Mouse (Mus musculus) left cerebral cortex, postnatal 25 days (tissue): Measurements from ENCODE around the gene Dazap2. TPM values are rescaled to one million over a fixed set of nuclear protein-coding genes. Genes with fewer than 3 reads are reported as not detected.

Experiments
- DNase-seq, 2 experiments: peaks; one replicate each; pipeline ENCODE4 v3.0.0; 2022; ENCODE audit warnings: low spot score in 2 of 2, mixed read lengths in 1 of 2
- intact Hi-C: fragments of 180-260 bp; cut with DNase I; formaldehyde crosslinking; loops from one replicate; pipeline ENCODE4 v1.15.1; 2025
- total RNA-seq, 2 experiments: library from RNA; stranded (reverse); gene quantifications; 2 replicates each; pipeline ENCODE4 v1.2.3; 2021

Gene Dazap2
- 100 to 1,000 TPM; 109 to 112 TPM for total RNA-seq

DNA sequence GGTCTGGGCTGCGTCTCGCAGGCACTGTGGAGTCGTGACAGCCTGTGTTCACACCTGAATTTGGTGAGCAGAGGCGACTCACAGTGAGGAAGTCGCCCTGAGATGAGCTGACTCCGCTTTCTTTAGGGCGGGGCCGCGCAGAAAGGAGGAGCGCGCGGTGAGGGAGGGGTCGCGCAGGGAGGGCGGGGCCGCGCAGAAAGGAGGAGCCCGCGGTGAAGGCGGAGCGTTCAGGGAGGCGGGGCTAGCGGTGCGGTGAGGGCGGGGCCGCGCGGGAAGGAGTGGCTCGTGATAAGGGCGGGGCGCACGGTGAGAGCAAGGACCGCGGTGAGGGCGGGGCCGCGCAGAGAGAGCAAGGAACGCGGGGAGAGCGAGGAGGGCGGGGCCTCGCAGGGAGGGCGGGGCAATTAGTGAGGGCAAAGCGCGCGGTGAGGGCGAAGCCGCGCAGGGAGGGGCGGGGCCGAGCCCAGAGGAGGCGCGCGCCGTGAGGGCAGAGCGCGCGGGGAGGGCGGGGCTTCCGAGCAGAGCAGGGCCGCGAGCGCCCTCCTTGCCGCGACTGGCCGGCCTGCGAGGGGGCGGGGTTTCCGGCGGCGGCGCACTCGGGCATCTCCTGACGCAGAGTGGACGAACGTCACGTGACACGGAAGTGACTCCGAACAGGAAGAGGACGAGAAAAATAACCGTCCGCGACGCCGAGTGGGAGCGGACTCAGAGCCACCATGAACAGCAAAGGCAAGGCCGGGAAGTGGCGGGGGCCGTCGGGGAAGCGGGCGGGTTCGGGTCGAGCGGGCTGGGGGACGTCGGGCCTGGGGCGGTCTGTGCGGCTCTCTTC is at the start of gene Dazap2:
Dazap2 (plus strand) TSS at position 354 of the 829 bp plus-strand sequence.
- peak; percentile 99 for DNase-seq
- intact Hi-C loops: loop anchor here (1.0 to 2.0 kb wide), 2 partner anchors 16 to 120 kb away; partner anchors contain the start of genes Csrnp2 and Pou6f1

DNA sequence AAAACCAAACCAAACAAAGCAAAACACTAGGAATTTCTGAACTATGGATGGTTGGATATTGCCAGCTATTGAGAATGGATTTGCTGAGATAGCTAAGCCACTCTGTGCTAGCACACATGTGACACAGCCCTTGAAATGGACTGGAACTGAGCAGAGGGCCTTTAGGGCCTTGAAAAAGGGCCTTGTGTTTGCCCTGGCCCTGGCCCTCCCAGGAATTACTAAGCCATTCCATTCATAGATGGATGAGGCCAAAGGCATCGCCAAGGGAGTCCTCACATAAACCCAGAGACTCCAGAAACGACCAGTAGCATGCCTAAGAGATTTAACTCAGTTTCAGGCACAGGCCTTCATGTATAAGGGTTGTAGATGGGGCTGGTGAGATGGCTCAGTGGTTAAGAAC is 48.6 kb upstream of the Dazap2 start:
- DNase-seq: no peak
- intact Hi-C loops: no loop called here

DNA sequence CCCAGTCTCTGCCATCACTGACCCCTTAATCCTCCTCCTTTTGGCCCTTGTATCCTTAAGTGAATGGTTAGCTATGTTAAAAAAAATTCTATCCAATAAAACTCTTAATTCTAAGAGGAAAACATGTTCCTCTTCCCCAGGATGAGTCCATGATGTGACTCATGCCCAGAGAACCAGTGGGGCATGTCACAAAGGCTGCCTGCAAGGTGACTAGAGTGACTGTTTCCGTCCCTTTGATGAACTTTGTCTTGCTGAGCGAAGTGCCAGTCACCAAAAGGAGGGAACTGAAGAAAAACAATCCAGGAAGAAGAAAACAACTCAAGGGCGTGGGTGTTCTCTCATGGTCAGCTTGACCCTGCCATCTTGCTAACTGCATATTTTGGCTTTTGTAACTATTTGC is 45.9 kb upstream of the Dazap2 start:
- intact Hi-C loops: no loop called here
- DNase-seq: no peak

DNA sequence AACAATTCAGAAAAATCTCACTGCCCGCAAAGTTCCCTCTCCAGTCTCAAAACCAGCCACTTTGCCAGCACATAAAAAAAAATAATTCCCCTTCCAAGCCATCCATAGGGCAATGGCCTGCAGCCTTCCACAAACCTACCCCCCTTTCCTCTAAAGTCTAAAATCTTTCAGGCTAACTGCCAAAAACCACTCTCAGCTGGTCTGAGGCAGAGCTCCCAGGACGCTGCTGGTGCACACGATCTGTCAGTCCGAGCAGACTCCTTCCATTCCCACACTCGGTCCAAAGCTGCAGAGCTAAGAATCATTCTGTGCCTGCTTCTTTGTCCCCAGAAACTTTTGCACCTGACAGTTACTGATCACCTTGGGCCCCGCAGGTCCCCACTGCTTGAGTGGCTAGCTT is 41.2 kb upstream of the Dazap2 start:
- intact Hi-C loops: no loop called here
- no peak for DNase-seq

DNA sequence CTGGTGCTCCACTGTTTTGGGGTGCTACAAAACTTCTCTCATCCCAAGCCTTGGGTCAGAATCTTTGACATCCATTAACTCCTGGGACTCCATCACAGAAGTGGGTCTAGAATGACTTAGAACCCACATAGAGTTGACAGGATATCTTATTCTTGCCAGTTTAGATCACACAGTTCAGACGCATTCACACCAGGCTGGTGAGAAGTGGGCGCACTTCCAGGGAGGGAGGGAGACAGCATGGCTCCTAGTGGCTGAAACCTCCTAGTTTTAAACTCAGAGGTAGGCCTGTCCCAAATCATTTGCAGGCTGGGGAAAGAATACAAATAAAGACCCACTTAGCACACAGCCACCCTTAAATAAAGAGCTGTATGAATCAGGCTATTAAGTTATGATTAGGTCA is 40.8 kb upstream of the Dazap2 start:
- intact Hi-C loops: no loop called here
- no peak for DNase-seq

DNA sequence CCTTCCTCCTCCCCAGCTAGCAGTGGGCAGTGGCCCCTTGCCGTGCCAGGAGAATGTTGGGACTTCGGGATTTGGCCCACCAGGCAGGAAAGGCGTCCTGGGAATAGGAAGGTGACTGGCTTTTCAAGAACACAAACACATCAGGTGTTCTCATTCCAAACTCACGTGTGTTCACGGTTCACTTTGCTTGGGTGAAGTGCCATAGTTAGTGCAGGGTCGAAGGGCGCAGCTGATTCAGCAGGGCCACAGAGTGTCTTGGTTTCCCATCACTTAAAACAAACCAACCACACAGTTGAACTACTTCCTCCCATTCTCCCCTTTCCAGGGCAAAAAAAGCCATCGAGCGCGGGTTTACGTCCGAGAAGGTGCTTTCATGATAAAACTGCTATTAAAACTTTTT is 39.8 kb upstream of the Dazap2 start:
- DNase-seq: no peak

DNA sequence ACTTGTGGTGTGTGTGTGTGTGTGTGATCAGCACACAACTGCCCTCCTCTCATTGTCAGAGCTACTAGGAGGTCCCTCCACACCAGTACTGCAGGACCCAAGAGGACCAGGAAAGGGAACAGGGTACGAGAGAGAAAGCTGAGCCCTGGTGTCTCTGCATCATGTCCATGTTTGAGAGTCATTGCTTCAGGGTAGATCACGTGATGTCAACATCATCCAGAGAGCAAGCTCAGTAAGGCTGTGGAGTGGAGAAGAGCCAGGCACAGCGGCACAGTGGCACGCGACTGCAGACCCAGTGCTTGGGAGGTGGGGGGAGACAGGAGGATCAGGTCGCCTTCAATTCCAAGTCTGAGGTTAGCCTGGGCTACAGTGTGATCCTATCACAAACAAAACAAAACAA is 38.8 kb upstream of the Dazap2 start:
- no peak for DNase-seq
- intact Hi-C loops: no loop called here

More for the DNA sequence above, 39.8 kb upstream of the Dazap2 start:
- intact Hi-C loops: no loop called here

DNA sequence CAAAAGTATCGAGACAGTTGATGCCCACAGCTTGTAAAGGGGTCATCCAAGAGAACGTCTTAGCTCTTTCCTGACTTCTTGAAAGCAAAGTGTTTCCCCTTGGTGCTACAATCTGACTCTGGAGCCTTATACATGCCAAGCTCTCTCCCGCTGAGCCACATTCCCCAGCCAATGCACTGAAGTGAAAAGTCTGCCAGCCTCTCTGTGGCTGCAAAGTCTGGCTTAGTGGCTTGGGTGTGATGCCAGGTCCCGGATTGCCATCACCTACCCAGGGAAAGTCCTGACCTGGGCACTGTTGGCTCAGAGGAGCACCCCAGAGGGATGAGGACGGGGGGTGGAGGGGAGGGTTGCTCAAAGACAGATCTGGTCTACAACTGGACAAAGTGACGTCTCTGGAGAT is 38.3 kb upstream of the Dazap2 start:
- intact Hi-C loops: no loop called here
- DNase-seq: no peak

DNA sequence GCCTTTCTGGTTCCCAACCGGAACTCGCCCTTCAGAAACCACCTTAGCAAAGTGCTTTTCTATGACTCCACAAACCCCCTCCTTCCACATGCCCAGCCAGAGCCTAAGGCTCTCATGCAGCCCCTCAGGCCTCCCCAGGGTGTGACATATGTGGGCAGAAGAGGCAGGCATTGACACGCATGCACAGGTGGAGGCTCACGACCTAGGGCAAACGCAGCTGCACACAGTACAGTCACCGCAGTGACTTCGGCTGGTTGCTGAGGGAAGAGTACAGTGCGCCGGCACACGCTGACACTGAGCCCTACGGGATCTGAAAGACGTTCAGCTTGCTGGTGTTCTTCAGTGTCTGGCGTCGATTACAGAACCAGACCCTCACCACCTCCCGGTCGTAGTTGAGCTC is 37.2 kb upstream of the Dazap2 start:
- intact Hi-C loops: no loop called here
- DNase-seq: no peak

DNA sequence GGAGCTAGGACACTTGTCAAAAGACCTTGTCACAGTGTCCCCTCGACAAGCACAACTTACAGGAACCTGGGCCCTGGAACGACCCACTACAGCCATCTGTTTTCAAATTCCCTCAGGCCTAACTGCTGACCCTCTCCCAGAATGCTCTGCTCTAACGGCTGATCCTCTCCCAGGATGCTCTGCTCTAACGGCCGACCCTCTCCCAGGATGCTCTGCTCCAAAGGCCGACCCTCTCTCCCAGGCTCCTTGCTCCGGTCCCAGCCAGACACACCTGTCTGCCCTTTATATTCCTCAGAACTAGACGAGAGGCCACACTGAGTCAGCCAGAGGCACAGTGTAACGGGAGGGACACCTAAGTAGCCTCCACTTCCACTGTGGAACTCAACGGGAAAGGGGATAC is 35.0 kb upstream of the Dazap2 start:
- DNase-seq: no peak
- intact Hi-C loops: no loop called here

DNA sequence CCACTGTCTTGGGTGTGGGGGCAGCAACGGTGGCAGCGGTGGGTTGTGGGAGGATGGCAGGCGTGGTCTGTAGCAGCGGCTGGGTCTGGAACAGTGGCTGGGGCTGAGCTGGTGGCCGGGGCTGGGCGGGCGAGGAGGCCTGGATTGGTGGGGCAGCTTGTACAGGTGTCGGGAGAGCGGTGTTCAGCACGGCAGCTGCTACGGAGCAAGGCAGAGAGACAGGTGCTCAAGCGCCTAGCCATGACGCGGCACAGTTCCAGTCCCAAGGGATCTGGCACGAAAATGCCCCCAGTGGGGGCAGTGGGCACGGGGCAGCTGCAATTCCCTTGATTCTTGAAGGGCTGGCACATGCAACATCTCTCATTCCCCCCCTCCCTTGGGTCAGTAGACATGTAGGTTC is 29.2 kb upstream of the Dazap2 start:
- intact Hi-C loops: no loop called here
- DNase-seq: no peak

DNA sequence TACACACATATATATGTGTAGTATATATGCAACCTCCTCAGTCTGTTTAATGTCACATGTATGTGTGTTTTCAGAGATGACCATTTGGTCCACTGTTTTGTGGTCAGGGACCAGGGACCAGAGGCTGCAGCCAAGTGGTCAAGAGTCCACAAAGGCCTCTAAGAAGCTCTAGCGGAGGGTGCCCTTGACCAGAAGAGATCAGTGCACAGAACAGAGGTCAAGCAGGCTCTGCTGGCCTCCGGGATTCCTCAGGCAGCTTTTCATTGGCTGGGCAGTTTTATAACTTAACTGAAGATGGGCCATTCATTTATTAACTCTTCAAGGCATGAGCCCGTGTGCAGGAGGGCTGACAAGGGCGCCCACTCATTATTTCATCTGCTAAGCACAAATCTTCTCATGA is 28.0 kb upstream of the Dazap2 start:
- DNase-seq: no peak
- intact Hi-C loops: no loop called here

DNA sequence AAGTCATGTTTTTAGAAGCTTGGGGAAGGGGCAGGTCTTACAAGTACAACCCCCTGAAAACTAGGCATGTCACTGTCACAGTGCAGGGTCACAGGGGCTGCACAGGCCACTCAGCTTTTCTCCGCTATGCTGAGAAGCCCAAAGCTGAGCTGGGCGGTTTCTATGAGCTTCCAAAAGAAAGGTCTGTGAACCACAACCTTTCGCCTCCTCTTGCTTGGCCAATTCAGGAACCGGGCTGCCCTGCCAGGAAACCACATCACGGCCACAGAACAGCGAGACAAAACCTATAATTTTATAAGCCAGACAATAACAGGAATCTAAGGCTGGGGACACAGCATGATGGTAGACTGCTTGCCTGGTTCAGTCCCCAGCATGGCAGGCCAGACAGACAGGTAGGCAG is 26.9 kb upstream of the Dazap2 start:
- intact Hi-C loops: no loop called here
- DNase-seq: no peak

DNA sequence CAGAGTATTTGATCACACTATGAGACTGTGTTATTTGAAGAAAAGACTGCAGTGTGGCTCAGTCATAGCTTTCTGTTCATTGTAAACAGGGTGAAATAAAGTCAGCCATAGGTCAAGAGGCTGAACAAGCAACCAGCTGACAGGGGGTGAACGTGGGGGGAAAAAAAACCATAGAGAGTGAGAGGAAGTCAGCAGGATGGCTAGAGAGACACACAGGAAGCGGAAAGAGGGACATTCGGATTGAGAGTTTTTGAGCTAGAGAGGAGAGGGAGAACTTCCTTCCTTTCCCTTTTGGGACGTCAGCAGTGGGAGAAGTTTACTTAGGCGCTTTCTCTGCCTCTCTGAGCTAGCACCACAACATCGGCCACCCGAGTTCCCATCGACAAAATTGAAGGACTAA is 24.7 kb upstream of the Dazap2 start:
- DNase-seq: no peak
- intact Hi-C loops: no loop called here

DNA sequence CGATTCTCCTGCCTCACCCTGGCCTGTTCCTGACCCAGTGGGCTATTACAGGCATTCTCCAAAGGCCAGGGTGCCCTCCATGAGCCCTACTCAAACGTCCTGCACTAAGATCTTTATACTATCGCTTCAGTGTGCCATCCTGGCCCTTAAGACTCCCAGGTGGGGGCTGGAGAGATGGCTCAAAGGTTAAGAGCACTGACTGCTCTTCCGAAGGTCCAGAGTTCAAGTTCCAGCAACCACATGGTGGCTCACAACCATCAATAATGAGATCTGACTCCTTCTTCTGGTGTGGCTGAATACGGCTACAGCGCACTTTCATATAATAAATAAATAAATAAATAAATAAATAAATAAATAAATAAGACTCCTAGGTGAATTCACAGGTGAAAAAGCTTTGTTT is 22.3 kb upstream of the Dazap2 start:
- intact Hi-C loops: no loop called here
- DNase-seq: no peak

DNA sequence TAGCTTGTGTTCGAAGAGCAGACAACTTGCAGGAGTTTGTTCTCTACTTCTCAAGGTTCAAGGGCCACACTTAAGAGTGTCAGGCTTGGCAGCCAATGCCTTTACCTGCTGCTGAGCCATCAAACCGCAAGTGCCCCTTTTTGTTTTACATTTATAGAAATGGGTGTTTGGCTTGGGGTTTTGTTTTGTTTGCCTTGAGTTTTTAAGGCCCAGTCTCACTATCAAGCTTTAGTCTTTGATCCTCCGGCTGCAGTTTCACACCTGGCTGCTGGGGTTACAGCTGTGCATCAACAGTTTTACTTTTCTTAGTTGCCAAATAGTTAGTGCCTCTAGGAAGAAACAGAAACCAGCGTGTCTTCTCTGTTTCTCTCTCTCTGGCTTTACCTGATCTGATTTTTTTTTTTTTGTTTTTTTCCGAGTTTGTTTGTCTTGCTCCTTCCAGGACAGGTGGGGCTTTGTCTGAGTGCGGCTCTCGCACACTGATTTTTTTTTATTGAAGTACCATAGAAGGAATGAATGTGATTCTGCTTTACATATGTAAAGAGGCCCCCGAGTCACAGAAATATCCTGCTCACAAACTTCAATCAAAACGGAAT is 16.8 kb upstream of the Dazap2 start:
- no peak for DNase-seq
- intact Hi-C loops: no loop called here

DNA sequence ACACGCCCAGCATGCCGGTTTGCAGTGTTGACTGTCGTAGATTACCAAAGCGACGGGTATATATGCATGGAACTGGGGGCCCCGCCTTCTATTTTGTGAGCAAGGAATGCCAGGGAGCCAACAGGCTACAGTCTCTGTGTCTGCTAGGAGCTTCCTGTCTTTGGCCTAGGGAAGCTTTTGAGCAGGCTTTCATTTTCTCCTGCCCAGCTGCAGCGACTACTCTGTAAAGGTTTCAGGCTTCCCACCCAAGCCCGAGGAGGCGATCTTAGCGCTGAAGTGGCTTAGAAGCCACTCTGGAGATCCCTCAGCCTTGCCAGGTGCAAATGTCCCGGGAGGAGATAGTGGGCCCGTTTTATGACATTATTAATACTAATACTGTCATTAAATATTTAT is 16.3 kb upstream of the Dazap2 start:
- peak; percentile 30 to 59 for DNase-seq
- intact Hi-C loops: loop anchor here (1.0 kb wide), 2 partner anchors 16 to 48 kb away; partner anchors contain the start of gene Dazap2

DNA sequence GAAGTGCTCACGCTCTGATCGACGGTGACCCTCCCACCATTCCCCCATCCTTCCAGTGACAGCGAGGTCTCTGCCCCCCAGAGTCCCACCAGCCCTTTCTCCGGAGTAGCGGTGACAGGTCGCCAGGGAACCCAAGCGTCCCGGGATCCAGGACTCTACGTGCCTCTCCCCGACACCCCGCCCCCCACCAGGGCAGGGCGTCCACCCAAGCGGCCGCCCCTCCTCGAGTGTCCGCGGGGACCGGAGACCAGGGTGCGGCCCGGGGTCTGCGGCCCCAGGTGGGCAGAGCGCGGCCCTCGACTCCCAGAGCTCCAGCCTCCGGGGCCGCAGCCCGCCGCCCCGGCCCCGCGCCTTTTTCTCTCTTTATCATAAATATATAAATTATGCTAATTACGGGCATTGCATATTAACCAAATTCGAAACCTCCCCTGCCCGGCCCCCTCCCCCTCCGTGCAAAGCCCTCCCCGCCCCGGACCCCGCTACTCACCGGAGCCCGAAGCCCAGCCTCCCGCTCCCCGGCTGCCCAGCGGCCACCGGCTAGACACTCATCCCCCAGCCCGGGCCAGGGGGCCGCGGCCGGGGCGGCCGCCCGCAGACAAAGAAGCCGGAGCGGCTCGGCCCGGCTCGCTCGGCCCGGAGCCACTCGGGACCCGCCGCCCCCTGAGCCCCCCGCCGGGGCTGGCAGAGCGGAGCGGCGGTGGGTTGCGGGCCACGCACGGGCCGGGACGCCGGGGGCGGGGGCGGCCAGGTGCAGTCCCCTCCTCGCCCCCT is 15.7 kb upstream of the Dazap2 start, which contains the start of gene Pou6f1:
Pou6f1 (minus strand) TSS at position 709 of the 771 bp plus-strand sequence.
- intact Hi-C loops: loop anchor here (1.0 to 5.0 kb wide), 3 partner anchors 16 to 107 kb away; partner anchors contain the start of gene Dazap2
- DNase-seq: peak; percentile 35 to 46

DNA sequence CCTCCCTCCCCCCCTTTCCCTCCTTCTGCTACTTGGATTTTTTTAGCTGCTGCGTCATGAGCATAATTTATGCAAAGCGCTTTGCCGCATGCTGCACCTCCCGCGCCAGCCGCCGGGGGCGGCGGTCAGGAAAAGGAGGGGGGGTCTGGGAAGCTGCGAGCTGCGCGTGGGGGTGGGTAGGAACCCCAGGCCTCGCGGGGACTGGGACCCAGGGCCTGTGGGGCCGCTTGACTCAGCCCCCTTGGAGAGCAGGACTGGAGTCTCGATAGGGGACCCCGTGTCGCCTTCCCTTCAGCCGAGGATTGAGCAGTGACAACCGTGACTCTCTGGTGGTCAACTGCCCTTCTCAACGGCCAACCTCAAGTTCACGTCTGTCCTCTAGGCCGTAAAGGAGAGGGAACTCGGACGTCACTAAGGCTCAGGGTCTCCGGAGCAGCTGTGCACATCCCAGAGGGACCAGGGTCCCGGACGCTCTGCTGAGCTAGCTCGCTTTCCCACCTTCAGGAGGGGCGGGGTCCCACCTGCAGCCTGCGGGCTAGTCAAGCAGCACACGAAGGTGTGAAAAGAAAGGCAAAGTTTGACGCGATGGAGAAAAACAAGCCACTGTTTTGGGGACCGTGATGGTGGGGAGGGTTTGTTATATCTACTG is 15.0 kb upstream of the Dazap2 start:
- intact Hi-C loops: loop anchor here (5.0 kb wide), 1 partner anchor 108 kb away; no protein-coding TSS in a partner anchor

More for the DNA sequence above, 15.0 kb upstream of the Dazap2 start:
- peak; percentile 71 to 84 for DNase-seq
